Comparison of ENCODE assay signal across 10 mouse cellular contexts in genomic region chr6:91445316-91445715, GRCm38 (mm10). TPM values are rescaled to one million over a fixed set of nuclear protein-coding genes. Genes with fewer than 3 reads are reported as not detected.
"Had no signal": no experiment of that assay in that cellular context is flagged by ENCODE, and none has a peak within 500 bp of the region (broad histone marks: within the 10 kb centered on the region; RNA-seq: fewer than 3 reads in every experiment).

No protein-coding gene starts in this region.

- DNase-seq: liver, postnatal 0 days; lung, adult 2 months; lung, postnatal 14 days; lung, postnatal 36 days; right cerebral cortex, postnatal 14 days; thymus, adult 18-20 months; thymus, postnatal 14 days; thymus, postnatal 36 days had no signal

RNA-seq across cellular contexts. Expression of gene Wnt7a, which starts 34.2 kb away (rescaled TPM):
- total RNA-seq: megakaryocyte progenitor cell, adult 5-6 weeks; monocyte, adult 5-6 weeks had no signal
